Comparison of ENCODE assay signal across 18 mouse cellular contexts in the genomic region with DNA sequence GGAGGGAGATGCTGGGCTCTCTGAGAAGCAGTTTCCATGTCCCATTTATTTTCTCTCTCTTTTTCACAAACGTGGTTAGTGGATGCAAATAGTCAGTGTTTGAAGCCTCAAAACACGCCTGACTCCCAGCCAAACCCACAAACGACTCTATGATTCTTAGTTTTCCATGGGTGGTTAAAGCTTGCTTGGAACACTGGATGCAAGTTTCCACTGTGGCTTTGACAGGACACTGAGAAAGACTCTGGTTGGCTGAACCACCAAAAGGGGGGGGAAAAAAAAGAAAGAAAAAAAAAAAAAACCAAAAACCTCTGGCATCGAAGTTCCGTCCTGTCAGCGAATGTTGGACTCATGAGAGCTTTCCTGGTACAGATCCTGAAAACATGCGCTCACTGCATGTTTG. TPM values are rescaled to one million over a fixed set of nuclear protein-coding genes. Genes with fewer than 3 reads are reported as not detected.
A peak's percentile ranks its signal among the peaks of the same experiment; 100 is the strongest.
DNase-seq lines count a peak whose midpoint lies in the region; ATAC-seq lines count a peak whose summit lies in the region.
"Had no signal": no experiment of that assay in that cellular context is flagged by ENCODE, and none has a peak within 500 bp of the region (broad histone marks: within the 10 kb centered on the region; RNA-seq: fewer than 3 reads in every experiment).

No protein-coding gene starts in this region.

- H3K9me3 ChIP-seq in heart, embryonic 16.5 days (replicated peaks; ENCODE audit: control insufficient read depth, low read length): no peaks in the 10 kb centered on the region
- H3K9me3 ChIP-seq in embryonic facial prominence, embryonic 15.5 days (replicated peaks): no peaks in the 10 kb centered on the region
- H3K9me3 ChIP-seq: midbrain, embryonic 15.5 days had no signal

- H3K4me1 ChIP-seq in heart, embryonic 16.5 days (ENCODE audit: control insufficient read depth, insufficient read depth, low read length): peaks cover 61% of the 10 kb centered on the region
- peaks cover 19% of the 10 kb centered on the region for H3K4me1 ChIP-seq in embryonic facial prominence, embryonic 15.5 days
- H3K4me1 ChIP-seq: midbrain, embryonic 15.5 days had no signal

- no peak overlapping the region for H3K4me3 ChIP-seq in heart, embryonic 16.5 days (ENCODE audit: low read length)
- H3K4me3 ChIP-seq in embryonic facial prominence, embryonic 15.5 days (replicated peaks): no peak overlapping the region
- H3K4me3 ChIP-seq: megakaryocyte, embryonic 14.5 days; midbrain, embryonic 15.5 days had no signal

- H3K36me3 ChIP-seq in heart, embryonic 16.5 days (ENCODE audit: control insufficient read depth, insufficient read depth): peaks cover 7% of the 10 kb centered on the region
- no peaks in the 10 kb centered on the region for H3K36me3 ChIP-seq in embryonic facial prominence, embryonic 15.5 days
- H3K36me3 ChIP-seq: midbrain, embryonic 15.5 days had no signal

- H3K4me2 ChIP-seq in heart, embryonic 16.5 days (ENCODE audit: low read depth, low read length): no peak overlapping the region
- no peak overlapping the region for H3K4me2 ChIP-seq in embryonic facial prominence, embryonic 15.5 days (replicated peaks)
- H3K4me2 ChIP-seq: midbrain, embryonic 15.5 days had no signal

- WGBS in heart, embryonic 16.5 days: 77% methylated on average over 7 of the region's 7 CpGs
- 63% methylated on average over 7 of the region's 7 CpGs for WGBS in embryonic facial prominence, embryonic 15.5 days

- intact Hi-C loops in heart, postnatal 36 days (cut with DNase I): no loop called here

- no peak for DNase-seq in heart, postnatal 36 days
- DNase-seq in 3134 (ENCODE audit: extremely low read depth, insufficient read length, low spot score) (peak; percentile 85), 3T3-L1 (ENCODE audit: low read depth, low spot score) (peak; percentile 94)
- no peak for DNase-seq in embryo, embryonic 10.5 days (ENCODE audit: low spot score)
- no peak for DNase-seq in thymus, postnatal 10 days (ENCODE audit: low spot score in 2 of 2)
- DNase-seq in cerebellum, adult 9-11 months: no peak
- DNase-seq: adrenal gland, postnatal 25 days; cerebellum, postnatal 10 days; gastrocnemius, postnatal 36 days; kidney, adult 18-20 months; retina, postnatal 1 day; right cerebral cortex, postnatal 4 days had no signal

- H3K27me3 ChIP-seq in heart, embryonic 16.5 days (ENCODE audit: control insufficient read depth, insufficient read depth, low read length): no peaks in the 10 kb centered on the region
- 0 out of 2 replicates have a peak, but pooled peaks cover 3% of the 10 kb centered on the region for H3K27me3 ChIP-seq in embryonic facial prominence, embryonic 15.5 days
- H3K27me3 ChIP-seq: midbrain, embryonic 15.5 days had no signal

- ATAC-seq in heart, embryonic 16.5 days (replicated peaks; ENCODE audit: extremely low read depth, insufficient read depth, low FRiP score): no peak
- peak; percentile 80; the same call in 1 of the 2 replicates for ATAC-seq in embryonic facial prominence, embryonic 15.5 days (ENCODE audit: insufficient number of reproducible peaks, low FRiP score, low TSS enrichment, low read depth)
- ATAC-seq: midbrain, embryonic 15.5 days had no signal

- H3K27ac ChIP-seq in heart, embryonic 16.5 days (ENCODE audit: low read length): peak overlapping the region; percentile 0; the same call in 1 of the 2 replicates
- H3K27ac ChIP-seq in embryonic facial prominence, embryonic 15.5 days (replicated peaks): peak overlapping the region; percentile 81
- H3K27ac ChIP-seq: liver, embryonic 14.5 days; midbrain, embryonic 15.5 days had no signal

- H3K9ac ChIP-seq in heart, embryonic 16.5 days (ENCODE audit: low read length): no peak overlapping the region
- H3K9ac ChIP-seq in embryonic facial prominence, embryonic 15.5 days: no peak overlapping the region
- H3K9ac ChIP-seq: liver, embryonic 14.5 days; midbrain, embryonic 15.5 days had no signal

RNA-seq across cellular contexts. Expression of a gene that starts 27.6 kb away (rescaled TPM):
- polyA plus RNA-seq in heart, embryonic 16.5 days (2015; fragmentation: Nextera tagmentation; extraction: Ambion mirVana): 426 and 443 TPM in 2 replicates
- 1,000 to 10,000 TPM; 1,415 to 1,925 TPM for total RNA-seq in heart, postnatal 36 days (2021)
- polyA plus RNA-seq in embryonic facial prominence, embryonic 15.5 days (2015; fragmentation: Nextera tagmentation; extraction: Ambion mirVana): 22.0 and 22.9 TPM in 2 replicates
- total RNA-seq: hematopoietic stem cell, adult 5-6 weeks had no signal

Comparison
In these comparisons a context has a peak if more than half of its experiments do, and no peak if none do; other contexts are left out.
1. DNase-seq: peak in 3134 (single experiment) and 3T3-L1 (single experiment); none in heart, postnatal 36 days (0 of 2), embryo, embryonic 10.5 days (single experiment), thymus, postnatal 10 days (0 of 2) and cerebellum, adult 9-11 months (single experiment).
2. RNA of a gene that starts 27.6 kb away (polyA plus RNA-seq): 426 to 443 TPM in heart, embryonic 16.5 days; 22.0 to 22.9 TPM in embryonic facial prominence, embryonic 15.5 days; every median in the first group is over 10 times any median in the second.